Mouse (Mus musculus) MEL (cell line): ENCODE results near the gene Isg20l2. TPM values are rescaled to one million over a fixed set of nuclear protein-coding genes. Genes with fewer than 3 reads are reported as not detected.

Source experiments
- DNase-seq: peaks from one replicate; pipeline ENCODE4 v3.0.0; 2011; ENCODE audit warnings: low read depth, low spot score
- H3K27ac ChIP-seq: 2 replicates; pipeline ENCODE4 v1.5.1; 2012; ENCODE audit warnings: low read depth, mild to moderate bottlenecking, control low read depth, low read length, moderate library complexity; ENCODE audit not compliant: control insufficient read depth
- H3K27me3 ChIP-seq, 2 experiments: fragments of 150-350 bp in 1 of 2; sonication (generic) in 1 of 2; 2 replicates each; pipeline ENCODE4 v1.6.1; 2012; ENCODE audit warnings: low read length in 2 of 2, mild to moderate bottlenecking in 2 of 2, improper control_type of control experiment in 1 of 2, moderate library complexity in 1 of 2; ENCODE audit not compliant: insufficient read depth in 2 of 2, control insufficient read depth in 1 of 2
- H3K36me3 ChIP-seq, 2 experiments: 2 replicates each; pipeline ENCODE4 v1.6.1; 2012 to 2014; ENCODE audit warnings: low read length in 2 of 2, improper control_type of control experiment in 1 of 2, inconsistent platforms in 1 of 2, mild to moderate bottlenecking in 1 of 2; ENCODE audit not compliant: insufficient read depth in 2 of 2, control insufficient read depth in 1 of 2
- H3K4me1 ChIP-seq, 2 experiments: fragments of 150-350 bp in 1 of 2; sonication (generic) in 1 of 2; 2 replicates each; pipeline ENCODE4 v1.6.1; 2012; ENCODE audit warnings: low read length in 2 of 2, improper control_type of control experiment in 1 of 2, mild to moderate bottlenecking in 1 of 2; ENCODE audit not compliant: insufficient read depth in 2 of 2, control insufficient read depth in 1 of 2
- H3K4me3 ChIP-seq, 2 experiments: fragments of 150-350 bp in 1 of 2; sonication (generic) in 1 of 2; 2 replicates each; pipeline ENCODE4 v1.5.1; 2012; ENCODE audit warnings: low read depth in 2 of 2, low read length in 2 of 2, mild to moderate bottlenecking in 2 of 2, moderate library complexity in 2 of 2, control low read depth in 1 of 2, improper control_type of control experiment in 1 of 2; ENCODE audit not compliant: control insufficient read depth in 1 of 2, insufficient read depth in 1 of 2
- H3K79me2 ChIP-seq: 2 replicates; pipeline ENCODE4 v1.6.1; 2012; ENCODE audit warnings: mild to moderate bottlenecking, low read length, moderate library complexity; ENCODE audit not compliant: control insufficient read depth, poor library complexity, insufficient read depth
- H3K9ac ChIP-seq: 2 replicates; pipeline ENCODE4 v1.6.1; 2012; ENCODE audit warnings: low read depth, mild to moderate bottlenecking, control low read depth, low read length, moderate library complexity; ENCODE audit not compliant: control insufficient read depth, poor library complexity, severe bottlenecking
- H3K9me3 ChIP-seq: fragments of 150-350 bp; sonication (generic); replicated peaks from 2 replicates; pipeline ENCODE4 v1.6.1; 2012; ENCODE audit warnings: mild to moderate bottlenecking, low read length, improper control_type of control experiment, moderate library complexity; ENCODE audit not compliant: insufficient read depth
- CHD2 ChIP-seq: IDR thresholded peaks from 2 replicates; pipeline ENCODE4 v1.6.1; 2011; ENCODE audit warnings: low read length, improper control_type of control experiment
- E2F4 ChIP-seq: IDR thresholded peaks from 2 replicates; pipeline ENCODE4 v1.6.1; 2011; ENCODE audit warnings: low read depth, low read length, improper control_type of control experiment, borderline replicate concordance
- ELF1 ChIP-seq: IDR thresholded peaks from 2 replicates; pipeline ENCODE4 v1.6.1; 2014; ENCODE audit warnings: low read depth, mild to moderate bottlenecking, inconsistent platforms, low read length, improper control_type of control experiment, moderate library complexity
- ETS1 ChIP-seq: IDR thresholded peaks from 2 replicates; pipeline ENCODE4 v1.6.1; 2012; ENCODE audit warnings: low read depth, mild to moderate bottlenecking, inconsistent platforms, low read length, improper control_type of control experiment, moderate library complexity
- GABPA ChIP-seq: IDR thresholded peaks from 2 replicates; pipeline ENCODE4 v1.6.1; 2012; ENCODE audit warnings: low read depth, mild to moderate bottlenecking, inconsistent platforms, low read length, improper control_type of control experiment, moderate library complexity
- GATA1 ChIP-seq: IDR thresholded peaks from 2 replicates; pipeline ENCODE4 v1.6.1; 2011; ENCODE audit warnings: low read depth, low read length, improper control_type of control experiment
- HCFC1 ChIP-seq: IDR thresholded peaks from 2 replicates; pipeline ENCODE4 v1.6.1; 2012; ENCODE audit warnings: low read depth, mild to moderate bottlenecking, inconsistent platforms, low read length, improper control_type of control experiment, moderate library complexity
- JUND ChIP-seq: IDR thresholded peaks from 2 replicates; pipeline ENCODE4 v1.6.1; 2011; ENCODE audit warnings: low read depth, mild to moderate bottlenecking, improper control_type of control experiment, low read length
- MAFK ChIP-seq: IDR thresholded peaks from 2 replicates; pipeline ENCODE4 v1.6.1; 2011; ENCODE audit warnings: low read depth, mild to moderate bottlenecking, low read length, improper control_type of control experiment, borderline replicate concordance
- MAX ChIP-seq: IDR thresholded peaks from 2 replicates; pipeline ENCODE4 v1.6.1; 2011; ENCODE audit warnings: low read length, improper control_type of control experiment
- MEF2A ChIP-seq: IDR thresholded peaks from 2 replicates; pipeline ENCODE4 v1.6.1; 2014; ENCODE audit warnings: low read depth, mild to moderate bottlenecking, inconsistent platforms, low read length, improper control_type of control experiment; ENCODE audit not compliant: poor library complexity, insufficient replicate concordance, severe bottlenecking; ENCODE audit errors: extremely low read depth
- MYC ChIP-seq: IDR thresholded peaks from 2 replicates; pipeline ENCODE4 v1.6.1; 2011; ENCODE audit warnings: low read depth, mild to moderate bottlenecking, low read length, improper control_type of control experiment, moderate library complexity
- NELFE ChIP-seq: IDR thresholded peaks from 2 replicates; pipeline ENCODE4 v1.6.1; 2011; ENCODE audit warnings: low read depth, low read length, improper control_type of control experiment
- NRF1 ChIP-seq: IDR thresholded peaks from 2 replicates; pipeline ENCODE4 v1.6.1; 2014; ENCODE audit warnings: low read depth, mild to moderate bottlenecking, inconsistent platforms, low read length, improper control_type of control experiment, moderate library complexity; ENCODE audit not compliant: poor library complexity, insufficient read depth, severe bottlenecking
- RAD21 ChIP-seq: IDR thresholded peaks from 2 replicates; pipeline ENCODE4 v1.6.1; 2011; ENCODE audit warnings: mild to moderate bottlenecking, low read depth, low read length, improper control_type of control experiment
- RCOR1 ChIP-seq: IDR thresholded peaks from 2 replicates; pipeline ENCODE4 v1.6.1; 2012; ENCODE audit warnings: low read depth, mild to moderate bottlenecking, inconsistent platforms, low read length, improper control_type of control experiment
- SIN3A ChIP-seq: IDR thresholded peaks from 2 replicates; pipeline ENCODE4 v1.6.1; 2012; ENCODE audit warnings: low read length, improper control_type of control experiment, inconsistent platforms
- SMC3 ChIP-seq: IDR thresholded peaks from 2 replicates; pipeline ENCODE4 v1.6.1; 2011; ENCODE audit warnings: low read depth, low read length, improper control_type of control experiment
- TAL1 ChIP-seq: IDR thresholded peaks from 2 replicates; pipeline ENCODE4 v1.6.1; 2012; ENCODE audit warnings: mild to moderate bottlenecking, inconsistent platforms, low read length, moderate library complexity, mixed read lengths
- TBP ChIP-seq: IDR thresholded peaks from 2 replicates; pipeline ENCODE4 v1.8.0; 2011; ENCODE audit warnings: low read depth, low read length, improper control_type of control experiment
- UBTF ChIP-seq: IDR thresholded peaks from 2 replicates; pipeline ENCODE4 v1.6.1; 2012; ENCODE audit warnings: low read depth, mild to moderate bottlenecking, inconsistent platforms, low read length, improper control_type of control experiment, moderate library complexity, borderline replicate concordance; ENCODE audit not compliant: insufficient read depth
- USF2 ChIP-seq, 2 experiments: IDR thresholded peaks; 2 replicates each; pipeline ENCODE4 v1.6.1; 2011 to 2012; ENCODE audit warnings: improper control_type of control experiment in 2 of 2, low read length in 2 of 2, borderline replicate concordance in 1 of 2, inconsistent platforms in 1 of 2, low read depth in 1 of 2, mild to moderate bottlenecking in 1 of 2; ENCODE audit not compliant: insufficient read depth in 1 of 2
- ZC3H11A ChIP-seq: IDR thresholded peaks from 2 replicates; pipeline ENCODE4 v1.6.1; 2012; ENCODE audit warnings: low read depth, mild to moderate bottlenecking, inconsistent platforms, low read length, improper control_type of control experiment
- ZKSCAN1 ChIP-seq: IDR thresholded peaks from 2 replicates; pipeline ENCODE4 v1.6.1; 2012; ENCODE audit warnings: low read depth, mild to moderate bottlenecking, inconsistent platforms, low read length, improper control_type of control experiment, moderate library complexity
- ZMIZ1 ChIP-seq: IDR thresholded peaks from 2 replicates; pipeline ENCODE4 v1.6.1; 2012; ENCODE audit warnings: low read depth, mild to moderate bottlenecking, inconsistent platforms, low read length, improper control_type of control experiment, moderate library complexity
- ZNF384 ChIP-seq: IDR thresholded peaks from 2 replicates; pipeline ENCODE4 v1.6.1; 2012; ENCODE audit warnings: low read depth, mild to moderate bottlenecking, inconsistent platforms, low read length, improper control_type of control experiment
- polyA plus RNA-seq, 2 experiments: library from polyadenylated mRNA; stranded (reverse) in 1 of 2; unstranded in 1 of 2; fragments of >175 nt in 1 of 2; fragments of >200 nt in 1 of 2; gene quantifications; 2 replicates each; pipeline versions ENCODE4 v1.2.1 to v1.2.4; 2012; ENCODE audit warnings: low replicate concordance in 2 of 2, low read depth in 1 of 2; ENCODE audit not compliant: insufficient read length in 2 of 2, insufficient read depth in 1 of 2, missing spikeins in 1 of 2
- total RNA-seq: library from RNA; depleted of rRNA; stranded (reverse); fragments of 300-350 nt; gene quantifications from 2 replicates; pipeline ENCODE4 v1.2.3, GENCODE M21; 2012

Gene Isg20l2
- total and polyA plus RNA-seq, 3 experiments, result 45.0 to 71.8 TPM; not detected in 1

- Histone ChIP-seq H3K9me3 (no peaks in the 10 kb centered on the region), H3K4me3 (no peak overlapping the region), H3K9ac (no peak overlapping the region), H3K27me3 (no peaks in the 10 kb centered on the region), H3K79me2 (peaks cover 64% of the 10 kb centered on the region), H3K27ac (no peak overlapping the region), H3K36me3 (peaks cover 29 to 32% of the 10 kb centered on the region in 2 experiments), H3K4me1 (peaks cover 0 to 16% of the 10 kb centered on the region in 2 experiments; a peak in 3 of 4 replicates)
- no peak for TF ChIP-seq ETS1
- no peak for TF ChIP-seq UBTF
- TF ChIP-seq TBP, result no peak
- no peak for TF ChIP-seq MAFK
- TF ChIP-seq ZKSCAN1, result no peak
- no peak for TF ChIP-seq JUND
- TF ChIP-seq CHD2, result no peak
- TF ChIP-seq E2F4, result no peak
- TF ChIP-seq MEF2A, result no peak
- DNase-seq, result no peak
Measured at GRCm38 (mm10) chr3:87934026-87934425, 3.9 kb downstream of the Isg20l2 start.

GRCm38 (mm10) chr3:87934501-87934900, 4.4 kb downstream of the Isg20l2 start:
- Histone ChIP-seq H3K79me2 (peaks cover 59% of the 10 kb centered on the region), H3K27me3 (no peaks in the 10 kb centered on the region), H3K36me3 (peaks cover 29 to 33% of the 10 kb centered on the region in 2 experiments), H3K9ac (no peak overlapping the region), H3K4me1 (peaks cover 0 to 16% of the 10 kb centered on the region in 2 experiments; a peak in 3 of 4 replicates), H3K9me3 (no peaks in the 10 kb centered on the region), H3K27ac (no peak overlapping the region), H3K4me3 (no peak overlapping the region)
- TF ChIP-seq HCFC1, result no peak
- no peak for TF ChIP-seq ZMIZ1
- TF ChIP-seq TAL1, result no peak
- no peak for TF ChIP-seq USF2 (IDR thresholded peaks at IDR 0.05; ENCODE audit: borderline replicate concordance in 1 of 2, insufficient read depth in 1 of 2, low read depth in 1 of 2, low read length in 2 of 2)
- no peak for TF ChIP-seq RAD21
- TF ChIP-seq MAX, result no peak
- TF ChIP-seq RCOR1, result no peak
- no peak for TF ChIP-seq ZC3H11A
- TF ChIP-seq ZNF384, result no peak
- no peak for TF ChIP-seq SMC3
- no peak for TF ChIP-seq JUND
- no peak for TF ChIP-seq GABPA
- no peak for TF ChIP-seq GATA1
- TF ChIP-seq SIN3A, result no peak
- no peak for TF ChIP-seq NRF1
- TF ChIP-seq NELFE, result no peak
- no peak for TF ChIP-seq MYC
- TF ChIP-seq TBP, result no peak
- no peak for TF ChIP-seq ELF1
- no peak for DNase-seq
